9 mouse cellular contexts compared by ENCODE assay signal in the genomic region with DNA sequence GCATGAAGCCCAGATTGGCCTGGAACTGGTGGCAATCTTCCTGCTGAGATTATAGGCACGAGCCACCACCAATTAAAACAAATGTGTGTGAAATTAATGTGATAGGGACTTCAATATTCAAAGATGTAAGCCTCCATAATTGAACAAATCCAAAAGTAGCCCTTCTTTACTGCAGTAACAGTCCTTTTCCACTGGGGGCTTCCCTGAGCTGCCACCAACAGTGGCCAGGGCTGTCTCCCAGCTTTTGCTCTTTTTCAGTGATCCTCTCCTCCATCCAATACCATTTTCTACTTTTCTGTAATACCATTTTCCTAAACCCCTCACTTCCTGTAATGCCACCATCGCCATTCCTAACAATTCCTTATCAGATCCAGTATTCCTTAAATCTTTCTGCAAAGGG. TPM values are rescaled to one million over a fixed set of nuclear protein-coding genes. Genes with fewer than 3 reads are reported as not detected.
DNase-seq lines count a peak whose midpoint lies in the region; ATAC-seq and TF ChIP-seq lines count a peak whose summit lies in the region.
"Had no signal": no experiment of that assay in that cellular context is flagged by ENCODE, and none has a peak within 500 bp of the region (broad histone marks: within the 10 kb centered on the region; RNA-seq: fewer than 3 reads in every experiment).

No protein-coding gene starts in this region.

- TF ChIP-seq CTCF in G1E (IDR thresholded peaks at IDR 0.05; ENCODE audit: low read depth, low read length): peak; percentile 38; the same call in 1 of the 2 replicates

- no peaks in the 10 kb centered on the region for H3K36me3 ChIP-seq in G1E (replicated peaks)
- H3K36me3 ChIP-seq: limb, embryonic 13.5 days had no signal

- no peak overlapping the region for H3K4me3 ChIP-seq in G1E (ENCODE audit: low read depth, low read length)
- H3K4me3 ChIP-seq: limb, embryonic 13.5 days had no signal

- H3K27me3 ChIP-seq in G1E (ENCODE audit: insufficient read depth, low read length): no peaks in the 10 kb centered on the region
- H3K27me3 ChIP-seq: limb, embryonic 13.5 days had no signal

- ATAC-seq in G1E (ENCODE audit: extremely low read depth, insufficient number of reproducible peaks, low FRiP score, poor library complexity, severe bottlenecking): no peak

- DNase-seq in embryo, embryonic 10 days (ENCODE audit: low spot score): peak; percentile 6
- DNase-seq in embryo, embryonic 9.5 days (ENCODE audit: extremely low spot score): no peak
- peak; percentile 2 for DNase-seq in left cerebral cortex, postnatal 4 days
- no peak for DNase-seq in left cerebral cortex, postnatal 36 days (ENCODE audit: low spot score in 2 of 2)
- no peak for DNase-seq in G1E (ENCODE audit: low spot score)
- DNase-seq in lung, postnatal 10 days: peak; percentile 15
- DNase-seq in spleen, adult 12 weeks (ENCODE audit: low spot score): no peak
- no peak for DNase-seq in urinary bladder, adult 18-20 months (ENCODE audit: low spot score in 2 of 2)

- intact Hi-C loops in left cerebral cortex, postnatal 4 days (cut with DNase I): no loop called here
- intact Hi-C loops in left cerebral cortex, postnatal 36 days (cut with DNase I): no loop called here

- H3K4me1 ChIP-seq in G1E (ENCODE audit: insufficient read depth, low read depth, low read length): no peaks in the 10 kb centered on the region
- H3K4me1 ChIP-seq: limb, embryonic 13.5 days had no signal

- H3K9me3 ChIP-seq in G1E (replicated peaks): no peaks in the 10 kb centered on the region
- H3K9me3 ChIP-seq: limb, embryonic 13.5 days had no signal

RNA-seq across cellular contexts. Expression of a gene that starts 21.1 kb away (rescaled TPM):
- total RNA-seq in left cerebral cortex, postnatal 4 days (2021): 10 to 100 TPM; 36.7 to 38.7 TPM
- 10 to 100 TPM; 72.6 to 75.3 TPM for total RNA-seq in left cerebral cortex, postnatal 36 days (2021)
- total RNA-seq in G1E (2014; fragmentation: Nextera tagmentation) (25.7 and 26.2 TPM in 2 replicates), G1E (2017) (39.5 and 40.6 TPM in 2 replicates)
- polyA plus RNA-seq in G1E (2012): 8.9 and 11.0 TPM in 2 replicates

Comparison
In these comparisons a context has a peak if more than half of its experiments do, and no peak if none do; other contexts are left out.
1. DNase-seq: peak in embryo, embryonic 10 days (single experiment), left cerebral cortex, postnatal 4 days (single experiment) and lung, postnatal 10 days (single experiment); none in embryo, embryonic 9.5 days (single experiment), left cerebral cortex, postnatal 36 days (0 of 2), G1E (single experiment), spleen, adult 12 weeks (single experiment) and urinary bladder, adult 18-20 months (0 of 2).